Mouse (Mus musculus) thymus, postnatal 14 days (tissue): ENCODE measurements around the gene Rfc5.
A peak's percentile ranks its signal among the peaks of the same experiment; 100 is the strongest.

Experiments
- DNase-seq: peaks from one replicate; pipeline ENCODE4 v3.0.0; 2021

Gene Rfc5

GRCm38 (mm10) chr5:117374372-117375049 lies 14.3 kb downstream of the Rfc5 start:
- no peak for DNase-seq

- DNase-seq: no peak
Measured at GRCm38 (mm10) chr5:117373418-117373817, 15.4 kb downstream of the Rfc5 start.

GRCm38 (mm10) chr5:117370592-117370991 lies 18.3 kb downstream of the Rfc5 start:
- no peak for DNase-seq

GRCm38 (mm10) chr5:117367206-117367605 lies 21.6 kb downstream of the Rfc5 start:
- no peak for DNase-seq

GRCm38 (mm10) chr5:117365904-117366561 lies 22.8 kb downstream of the Rfc5 start:
- DNase-seq: no peak

GRCm38 (mm10) chr5:117364821-117365220 lies 24.0 kb downstream of the Rfc5 start:
- DNase-seq: no peak

GRCm38 (mm10) chr5:117363066-117363782 lies 25.6 kb downstream of the Rfc5 start:
- DNase-seq: no peak

- no peak for DNase-seq
Measured at GRCm38 (mm10) chr5:117361590-117361989, 27.3 kb downstream of the Rfc5 start.

GRCm38 (mm10) chr5:117360631-117361541 lies 28.0 kb downstream of the Rfc5 start:
- DNase-seq: no peak

GRCm38 (mm10) chr5:117360228-117360515 lies 28.7 kb downstream of the Rfc5 start:
- DNase-seq: no peak

GRCm38 (mm10) chr5:117359497-117360227 lies 29.2 kb downstream of the Rfc5 start:
- peak; percentile 33 for DNase-seq

- peak; percentile 94 for DNase-seq
Measured at GRCm38 (mm10) chr5:117358725-117359124, 30.1 kb downstream of the Rfc5 start.

GRCm38 (mm10) chr5:117358248-117358630 lies 30.6 kb downstream of the Rfc5 start:
- DNase-seq: no peak

GRCm38 (mm10) chr5:117357478-117358247 lies 31.2 kb downstream of the Rfc5 start:
- DNase-seq: peak; percentile 73

- peak; percentile 93 for DNase-seq
Measured at GRCm38 (mm10) chr5:117357129-117357477, 31.7 kb downstream of the Rfc5 start, which contains the start of gene Wsb2. Gene Wsb2, plus strand, starts transcription at chr5:117357304.

GRCm38 (mm10) chr5:117356365-117357128 lies 32.3 kb downstream of the Rfc5 start:
- DNase-seq: no peak

GRCm38 (mm10) chr5:117355648-117356303 lies 33.1 kb downstream of the Rfc5 start:
- no peak for DNase-seq

- no peak for DNase-seq
Measured at GRCm38 (mm10) chr5:117354121-117354520, 34.7 kb downstream of the Rfc5 start.

- no peak for DNase-seq
Measured at GRCm38 (mm10) chr5:117348279-117348678, 40.6 kb downstream of the Rfc5 start.

- no peak for DNase-seq
Measured at GRCm38 (mm10) chr5:117347838-117348237, 41.0 kb downstream of the Rfc5 start.
